Mouse (Mus musculus): ENCODE measurements around the gene Ttc7b.

Gene Ttc7b

GRCm38 (mm10) chr12:100445686-100446085 is 74.9 kb downstream of the Ttc7b start:
- DNase-seq, result no peak

- no peak for DNase-seq
These were observed 75.4 kb downstream of the Ttc7b start for GRCm38 (mm10) chr12:100445271-100445670.

GRCm38 (mm10) chr12:100444671-100445165 is 75.9 kb downstream of the Ttc7b start:
- DNase-seq, result no peak

- no peak for DNase-seq
These were observed 77.2 kb downstream of the Ttc7b start for GRCm38 (mm10) chr12:100443452-100443851.

- no peak for DNase-seq
These were observed 79.0 kb downstream of the Ttc7b start for GRCm38 (mm10) chr12:100441609-100442008.

DNA sequence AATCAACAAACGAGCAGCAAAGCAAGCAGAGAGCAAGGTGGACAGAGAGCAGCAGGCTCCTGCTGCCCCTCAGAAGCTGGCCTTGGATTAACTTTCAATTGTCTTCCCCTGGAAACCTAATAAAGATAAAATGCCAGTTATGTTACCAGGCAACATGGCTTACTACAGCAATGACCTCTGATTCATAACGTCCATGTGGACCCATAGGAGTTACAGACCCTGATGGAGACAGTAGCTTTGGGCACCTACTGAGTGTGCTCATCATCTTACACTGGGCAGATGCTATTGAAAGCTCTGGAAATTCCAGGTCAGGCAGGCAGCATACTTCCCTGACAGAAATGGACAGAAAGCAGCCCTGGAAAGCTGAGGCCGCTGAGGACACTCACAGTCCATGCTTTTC is 80.7 kb downstream of the Ttc7b start:
- DNase-seq, result no peak

GRCm38 (mm10) chr12:100439145-100439755 is 81.4 kb downstream of the Ttc7b start:
- DNase-seq, result peak; percentile 29 to 41

- no peak for DNase-seq
These were observed 82.1 kb downstream of the Ttc7b start for GRCm38 (mm10) chr12:100438509-100438908.

DNA sequence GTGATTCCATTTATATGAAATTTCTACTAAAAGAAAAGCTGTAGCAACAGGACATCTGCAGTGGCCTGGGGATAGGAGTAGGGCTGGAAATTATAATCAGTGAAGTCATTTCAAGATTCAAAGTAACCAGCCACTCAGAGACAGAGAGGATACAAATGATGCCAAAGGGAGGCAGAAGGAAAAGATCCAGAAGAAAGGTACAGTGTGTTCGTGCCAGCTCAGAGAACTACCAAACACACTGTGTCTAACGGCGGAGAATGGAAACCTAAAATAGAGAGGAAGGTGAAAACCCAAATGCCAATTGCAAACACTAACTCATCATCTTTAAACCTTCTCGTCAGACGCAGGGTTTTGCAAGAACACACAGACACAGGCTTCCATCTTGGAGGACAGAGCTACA is 82.8 kb downstream of the Ttc7b start:
- DNase-seq, result no peak

GRCm38 (mm10) chr12:100435763-100436162 is 84.9 kb downstream of the Ttc7b start:
- DNase-seq, result no peak

DNA sequence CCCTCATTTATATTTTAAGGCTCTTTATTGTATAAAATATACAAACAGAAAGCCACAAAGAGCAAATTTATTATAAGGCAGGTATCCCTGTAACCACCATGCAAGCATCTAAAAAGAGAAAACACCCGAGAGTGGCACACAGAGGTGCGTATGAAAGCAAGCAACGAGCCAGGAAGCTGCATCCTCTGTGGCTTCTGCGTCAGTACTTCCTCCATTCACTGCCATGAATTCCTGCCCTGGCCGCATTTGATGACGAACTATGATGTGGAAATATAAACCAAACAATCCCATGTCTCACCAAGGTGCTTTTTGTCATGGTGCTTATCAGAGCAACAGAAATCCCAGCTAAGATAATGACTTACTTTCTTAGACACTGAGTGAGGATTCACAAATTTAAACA is 88.8 kb downstream of the Ttc7b start:
- DNase-seq, result no peak

GRCm38 (mm10) chr12:100429414-100430114 is 91.1 kb downstream of the Ttc7b start:
- no peak for DNase-seq

DNA sequence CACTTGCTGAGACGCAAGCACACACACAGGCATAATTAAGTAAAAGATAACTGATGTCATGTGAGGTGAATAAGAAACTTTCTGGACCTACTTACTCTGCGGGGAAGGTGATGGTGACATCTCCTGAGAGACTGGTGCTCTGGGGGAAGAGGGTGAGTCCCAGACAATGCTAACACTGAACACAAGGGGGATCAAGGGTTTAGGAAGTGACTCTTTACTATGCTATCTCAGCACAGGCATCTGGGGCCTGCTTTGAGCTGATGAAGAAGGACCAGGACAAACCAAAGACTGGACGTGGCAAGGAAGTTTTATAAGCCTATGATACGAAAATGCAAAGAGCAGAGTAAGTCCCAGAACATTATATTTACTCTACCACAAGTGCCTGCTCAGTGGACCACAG is 92.4 kb downstream of the Ttc7b start:
- DNase-seq, result no peak

DNA sequence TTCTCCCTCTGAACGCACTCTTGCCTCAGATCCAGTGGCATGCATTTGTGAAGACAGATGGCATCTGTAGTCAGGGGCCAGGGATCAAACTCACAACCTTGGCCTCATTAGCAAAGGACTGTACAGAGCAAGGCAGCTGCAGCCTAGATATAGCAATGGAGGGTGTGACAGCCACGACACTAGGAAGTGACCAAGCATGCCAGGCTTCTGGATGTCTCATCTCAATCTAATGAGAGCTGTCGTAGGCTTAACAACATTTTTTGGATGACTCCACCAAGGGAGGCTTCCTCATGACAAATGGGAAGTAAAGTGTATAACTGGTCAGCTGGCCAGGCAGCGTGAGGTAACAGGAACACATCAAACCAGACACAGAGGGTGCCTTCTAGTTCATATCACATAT is 94.4 kb downstream of the Ttc7b start:
- no peak for DNase-seq

DNA sequence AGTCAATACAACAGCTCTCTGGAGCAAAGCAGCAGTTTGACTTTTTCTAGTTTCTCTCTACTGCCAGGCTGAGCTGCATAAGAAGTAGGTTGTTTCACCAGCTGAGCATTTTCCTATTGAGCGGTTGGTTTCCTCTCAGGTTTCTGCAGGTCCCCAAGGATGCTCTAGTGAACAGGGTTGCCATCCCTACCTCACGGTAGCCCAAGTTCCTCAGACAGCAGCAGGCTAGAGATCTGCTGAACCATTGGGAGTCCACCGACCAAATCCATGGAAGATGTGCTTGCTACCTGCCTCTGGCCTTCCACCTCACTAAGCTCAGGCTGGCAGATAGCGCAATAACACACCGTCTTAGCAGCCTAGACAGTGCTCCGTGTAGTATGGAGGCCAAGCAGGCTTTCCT is 95.6 kb downstream of the Ttc7b start:
- DNase-seq, result no peak

- peak; percentile 87 to 92 for DNase-seq
These were observed 98.3 kb downstream of the Ttc7b start for GRCm38 (mm10) chr12:100422286-100422820.

GRCm38 (mm10) chr12:100421538-100421937 is 99.1 kb downstream of the Ttc7b start:
- peak; percentile 21 to 40 for DNase-seq

DNA sequence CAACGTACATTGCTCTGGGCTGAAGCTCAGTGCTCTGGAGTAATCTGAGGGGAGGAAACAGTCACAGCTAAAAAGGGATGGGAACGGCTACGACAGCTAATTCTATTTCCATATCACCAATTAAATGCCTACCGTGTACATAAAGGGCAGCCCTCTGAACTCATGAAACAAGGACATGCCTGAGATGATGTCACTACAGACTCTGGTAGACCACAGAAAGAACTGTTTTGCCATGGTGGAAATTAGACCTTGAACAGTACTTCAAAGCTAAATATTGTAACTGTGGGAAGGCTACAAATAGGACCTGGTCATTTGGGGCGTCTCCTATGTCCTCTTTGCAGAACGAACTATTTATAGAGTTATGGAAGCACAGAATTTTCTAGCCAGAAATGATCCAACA is 99.7 kb downstream of the Ttc7b start:
- no peak for DNase-seq

- no peak for DNase-seq
These were observed 100.4 kb downstream of the Ttc7b start for GRCm38 (mm10) chr12:100419946-100420874.

GRCm38 (mm10) chr12:100415802-100416201 is 104.8 kb downstream of the Ttc7b start:
- DNase-seq, result no peak

GRCm38 (mm10) chr12:100414717-100415398 is 105.8 kb downstream of the Ttc7b start:
- no peak for DNase-seq

DNA sequence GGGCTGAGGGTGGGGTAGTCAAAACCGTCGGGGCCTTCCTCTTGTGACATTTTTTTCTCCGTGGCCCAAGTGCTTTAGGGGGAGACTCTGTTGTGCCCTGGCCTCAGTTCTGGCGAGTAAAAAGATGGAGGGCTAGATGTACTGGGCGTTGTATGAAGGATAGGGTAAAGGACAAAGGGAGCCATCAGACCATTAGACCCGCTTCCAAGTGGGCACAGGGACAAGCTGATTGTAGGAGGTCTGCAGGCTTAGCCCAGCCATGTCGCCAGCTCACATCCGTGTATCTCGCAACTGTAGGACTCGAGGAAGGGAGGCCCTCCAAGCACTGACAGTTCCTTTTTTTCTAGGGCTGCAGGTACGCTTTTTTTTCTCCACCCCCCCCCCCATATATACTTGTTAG is 111.9 kb downstream of the Ttc7b start:
- no peak for DNase-seq

GRCm38 (mm10) chr12:100408143-100408542 is 112.5 kb downstream of the Ttc7b start:
- no peak for DNase-seq
